Mouse (Mus musculus): ENCODE measurements around the gene Dlgap1. TPM values are rescaled to one million over a fixed set of nuclear protein-coding genes. Genes with fewer than 3 reads are reported as not detected.

The Dlgap1 gene
- total RNA-seq, 2 experiments from 2014 or later = 539 to 547 TPM

- Histone ChIP-seq H3K4me3 (no peak overlapping the region), H3K27ac (no peak overlapping the region)
- no peak for DNase-seq (ENCODE audit: low spot score in 2 of 2)
- no peak for TF ChIP-seq CTCF (conservative IDR thresholded peaks at IDR 0.05)
These were observed 869.2 kb downstream of the Dlgap1 start for GRCm38 (mm10) chr17:70838031-70838430.

GRCm38 (mm10) chr17:70838533-70838932 lies 869.7 kb downstream of the Dlgap1 start:
- no peak for TF ChIP-seq CTCF (conservative IDR thresholded peaks at IDR 0.05)
- DNase-seq (ENCODE audit: low spot score in 2 of 2) = no peak

GRCm38 (mm10) chr17:70843252-70843651 lies 874.4 kb downstream of the Dlgap1 start:
- H3K4me3 ChIP-seq = no peak overlapping the region
- H3K27ac ChIP-seq = no peak overlapping the region

More at GRCm38 (mm10) chr17:70838533-70838932, 869.7 kb downstream of the Dlgap1 start:
- Histone ChIP-seq H3K27ac (no peak overlapping the region), H3K4me3 (no peak overlapping the region)

GRCm38 (mm10) chr17:70844971-70845370 lies 876.1 kb downstream of the Dlgap1 start:
- no peak for TF ChIP-seq CTCF (conservative IDR thresholded peaks at IDR 0.05)
- Histone ChIP-seq H3K27ac (no peak overlapping the region), H3K4me3 (no peak overlapping the region)
- no peak for DNase-seq (ENCODE audit: low spot score in 2 of 2)

More at GRCm38 (mm10) chr17:70843252-70843651, 874.4 kb downstream of the Dlgap1 start:
- TF ChIP-seq CTCF (conservative IDR thresholded peaks at IDR 0.05) = no peak
- no peak for DNase-seq (ENCODE audit: low spot score in 2 of 2)

GRCm38 (mm10) chr17:70845543-70845942 lies 876.7 kb downstream of the Dlgap1 start:
- Histone ChIP-seq H3K4me3 (no peak overlapping the region), H3K27ac (no peak overlapping the region)
- no peak for TF ChIP-seq CTCF (conservative IDR thresholded peaks at IDR 0.05)
- DNase-seq (ENCODE audit: low spot score in 2 of 2) = no peak

GRCm38 (mm10) chr17:70846111-70846644 lies 877.3 kb downstream of the Dlgap1 start:
- no peak for TF ChIP-seq CTCF (conservative IDR thresholded peaks at IDR 0.05)
- Histone ChIP-seq H3K4me3 (no peak overlapping the region), H3K27ac (no peak overlapping the region)
- no peak for DNase-seq (ENCODE audit: low spot score in 2 of 2)

- no peak overlapping the region for H3K27ac ChIP-seq
- DNase-seq (ENCODE audit: low spot score in 2 of 2) = no peak
- TF ChIP-seq CTCF (conservative IDR thresholded peaks at IDR 0.05) = peak; percentile 75
- H3K4me3 ChIP-seq = no peak overlapping the region
These were observed 878.2 kb downstream of the Dlgap1 start for GRCm38 (mm10) chr17:70847086-70847485.

GRCm38 (mm10) chr17:70847751-70848510 lies 879.1 kb downstream of the Dlgap1 start:
- TF ChIP-seq CTCF (conservative IDR thresholded peaks at IDR 0.05) = no peak
- Histone ChIP-seq H3K27ac (peak overlapping the region; percentile 14; the same call in 1 of the 2 replicates), H3K4me3 (peak overlapping the region; percentile 56)

GRCm38 (mm10) chr17:70848511-70849398 lies 879.9 kb downstream of the Dlgap1 start:
- H3K4me3 ChIP-seq = peak overlapping the region; percentile 56
- peak overlapping the region; percentile 71 for H3K27ac ChIP-seq
- no peak for TF ChIP-seq CTCF (conservative IDR thresholded peaks at IDR 0.05)
- DNase-seq (ENCODE audit: low spot score in 2 of 2) = no peak

More at GRCm38 (mm10) chr17:70847751-70848510, 879.1 kb downstream of the Dlgap1 start:
- no peak for DNase-seq (ENCODE audit: low spot score in 2 of 2)

GRCm38 (mm10) chr17:70849399-70850232 lies 880.7 kb downstream of the Dlgap1 start:
- H3K4me3 ChIP-seq = peak overlapping the region; percentile 56
- peak; percentile 32 for TF ChIP-seq CTCF (conservative IDR thresholded peaks at IDR 0.05)
- peak overlapping the region; percentile 71 for H3K27ac ChIP-seq
- DNase-seq (ENCODE audit: low spot score in 2 of 2) = peak in 1 of 2 experiments; percentile 26

- Histone ChIP-seq H3K4me3 (peak overlapping the region; percentile 56), H3K27ac (peak overlapping the region; percentile 88)
- no peak for TF ChIP-seq CTCF (conservative IDR thresholded peaks at IDR 0.05)
- DNase-seq (ENCODE audit: low spot score in 2 of 2) = no peak
These were observed 881.5 kb downstream of the Dlgap1 start for GRCm38 (mm10) chr17:70850233-70850995.
